Mouse (Mus musculus) midbrain, embryonic 11.5 days (tissue): ENCODE data around the gene Ap4e1. TPM values are rescaled to one million over a fixed set of nuclear protein-coding genes. Genes with fewer than 3 reads are reported as not detected.
A peak's percentile ranks its signal among the peaks of the same experiment; 100 is the strongest.

ENCODE experiments used
- ATAC-seq: fragments of 200-750 bp; cut with Nextera tagmentation; 2 replicates; pipeline ENCODE4 v1.8.0; 2017; ENCODE audit warnings: moderate TSS enrichment, moderate library complexity; ENCODE audit not compliant: low FRiP score
- DNase-seq: peaks from one replicate; pipeline ENCODE4 v3.0.0; 2015; ENCODE audit warnings: low spot score; ENCODE audit errors: missing footprints
- H3K27ac ChIP-seq: fragments of 300-500 bp; sonication (generic); 2 replicates; pipeline ENCODE4 v1.5.1; 2014; ENCODE audit warnings: low read depth, low read length
- H3K27me3 ChIP-seq: fragments of 300-500 bp; sonication (generic); 2 replicates; pipeline ENCODE4 v1.6.1; 2014; ENCODE audit warnings: mild to moderate bottlenecking, low read length, moderate library complexity, mixed read lengths; ENCODE audit not compliant: control insufficient read depth, insufficient read depth
- H3K36me3 ChIP-seq: fragments of 300-500 bp; sonication (generic); 2 replicates; pipeline ENCODE4 v1.6.1; 2014; ENCODE audit warnings: mild to moderate bottlenecking, low read length, moderate library complexity, mixed read lengths; ENCODE audit not compliant: control insufficient read depth, insufficient read depth
- H3K4me1 ChIP-seq: fragments of 300-500 bp; sonication (generic); 2 replicates; pipeline ENCODE4 v1.6.1; 2014; ENCODE audit warnings: low read length; ENCODE audit not compliant: control insufficient read depth, insufficient read depth
- H3K4me2 ChIP-seq: fragments of 300-500 bp; sonication (generic); 2 replicates; pipeline ENCODE4 v1.6.1; 2014; ENCODE audit warnings: mild to moderate bottlenecking, moderate library complexity
- H3K4me3 ChIP-seq: fragments of 300-500 bp; sonication (generic); 2 replicates; pipeline ENCODE4 v1.5.1; 2014; ENCODE audit warnings: low read depth, low read length
- H3K9ac ChIP-seq: fragments of 300-500 bp; sonication (generic); 2 replicates; pipeline ENCODE4 v1.6.1; 2014; ENCODE audit warnings: low read length
- H3K9me3 ChIP-seq: fragments of 300-500 bp; sonication (generic); 2 replicates; pipeline ENCODE4 v1.6.1; 2016; ENCODE audit warnings: low read length; ENCODE audit not compliant: control insufficient read depth
- WGBS: fragments of 180-500 bp; shearing (Covaris S2); extraction: QIAGEN DNeasy Blood & Tissue Kit; methylation state at CpG from one replicate; pipeline ENCODE4 v1.1.7; 2014; 5-methylcytosine and 5-hydroxymethylcytosine counted together
- polyA plus RNA-seq: library from polyadenylated mRNA; unstranded; fragments of >200 nt; fragmentation: Nextera tagmentation; extraction: Ambion mirVana; gene quantifications from 2 replicates; pipeline ENCODE4 v1.2.1, GENCODE M21; 2014

Gene Ap4e1
- polyA plus RNA-seq, 1 experiment from 2014 or later, result 12.4 TPM

DNA sequence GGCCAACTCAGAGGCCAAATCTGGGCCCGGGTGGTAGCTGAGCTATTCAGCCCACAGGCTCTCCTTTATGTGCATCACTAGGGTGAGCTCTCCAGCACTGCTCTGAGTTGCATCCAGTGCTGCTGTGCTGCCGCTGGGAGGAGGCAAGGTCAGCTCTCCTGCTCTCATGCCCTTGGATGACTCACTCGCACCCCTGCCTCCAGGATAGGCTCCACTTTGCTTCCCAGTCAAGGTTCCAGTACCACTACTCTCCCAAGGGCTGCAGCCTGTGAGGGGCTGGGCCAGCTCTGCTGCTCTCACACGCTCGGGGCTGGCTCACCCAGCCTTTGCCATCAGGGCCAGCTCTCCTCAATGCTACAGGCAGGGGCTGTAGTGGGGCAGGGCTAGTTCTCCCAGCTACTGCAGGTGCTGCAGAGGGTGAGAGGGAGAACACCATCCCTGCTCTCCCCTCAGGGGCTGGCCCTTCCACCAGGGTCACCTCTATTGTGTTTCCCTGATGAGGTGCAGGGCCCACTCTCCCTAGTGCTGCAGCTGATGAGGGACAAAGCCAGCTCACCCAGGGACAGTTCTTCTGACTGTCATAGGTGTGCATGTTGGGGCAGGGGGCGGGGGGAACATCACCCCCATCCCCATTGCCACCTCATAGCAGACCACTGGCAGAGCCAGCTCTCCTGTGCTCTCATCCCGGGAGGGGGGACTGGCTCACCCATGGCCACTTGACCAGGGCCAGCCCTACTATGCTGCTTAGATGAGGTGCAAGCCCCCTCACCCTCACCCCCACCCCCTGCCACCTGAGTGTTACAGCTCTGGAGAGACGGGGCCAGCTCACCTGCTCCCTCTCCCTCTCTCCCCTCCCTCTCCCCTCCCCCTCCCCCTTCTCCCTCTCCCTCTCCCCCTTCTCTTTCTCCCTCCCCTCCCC, 7.9 kb upstream of the Ap4e1 start:
- ATAC-seq (0 out of 2 replicates have a peak, but pooled peaks have one; percentile 30), DNase-seq (no peak)
- no peaks in the 10 kb centered on the region for H3K4me1 ChIP-seq
- H3K27me3 ChIP-seq, result no peaks in the 10 kb centered on the region
- no peak overlapping the region for H3K27ac ChIP-seq
- H3K9ac ChIP-seq, result no peak overlapping the region
- WGBS, result 72% methylated on average over 8 of the region's 8 CpGs
- H3K4me2 ChIP-seq, result no peak overlapping the region
- H3K36me3 ChIP-seq, result no peaks in the 10 kb centered on the region
- H3K9me3 ChIP-seq, result no peaks in the 10 kb centered on the region
- H3K4me3 ChIP-seq, result no peak overlapping the region

DNA sequence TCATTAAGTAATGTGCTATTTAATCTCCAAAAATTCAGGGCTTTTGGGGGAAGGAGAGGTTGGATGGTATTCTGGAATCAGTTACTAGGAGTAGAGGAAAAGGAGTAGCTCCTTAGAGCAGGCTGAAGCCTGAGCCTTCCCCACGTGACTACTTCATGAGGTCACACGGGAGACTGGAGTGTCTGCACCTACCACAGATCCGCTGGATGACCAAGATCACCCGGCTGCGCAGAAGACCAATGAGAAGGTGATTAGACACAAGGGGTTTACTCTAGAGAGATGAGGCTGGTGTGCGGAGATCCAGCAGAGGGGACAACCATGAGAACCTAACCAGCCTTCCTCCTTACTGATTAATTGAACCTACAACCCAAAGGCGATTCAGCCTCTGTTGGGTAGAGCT, 4.5 kb upstream of the Ap4e1 start:
- no peaks in the 10 kb centered on the region; the same call in 1 of the 2 replicates for H3K4me1 ChIP-seq
- ATAC-seq, result no peak
- no peaks in the 10 kb centered on the region for H3K27me3 ChIP-seq
- H3K4me3 ChIP-seq, result no peak overlapping the region
- no peak for DNase-seq
- no peaks in the 10 kb centered on the region for H3K9me3 ChIP-seq
- H3K4me2 ChIP-seq, result no peak overlapping the region
- WGBS, result 87% methylated on average over 7 of the region's 7 CpGs
- H3K36me3 ChIP-seq, result no peaks in the 10 kb centered on the region
- H3K9ac ChIP-seq, result no peak overlapping the region
- no peak overlapping the region for H3K27ac ChIP-seq

DNA sequence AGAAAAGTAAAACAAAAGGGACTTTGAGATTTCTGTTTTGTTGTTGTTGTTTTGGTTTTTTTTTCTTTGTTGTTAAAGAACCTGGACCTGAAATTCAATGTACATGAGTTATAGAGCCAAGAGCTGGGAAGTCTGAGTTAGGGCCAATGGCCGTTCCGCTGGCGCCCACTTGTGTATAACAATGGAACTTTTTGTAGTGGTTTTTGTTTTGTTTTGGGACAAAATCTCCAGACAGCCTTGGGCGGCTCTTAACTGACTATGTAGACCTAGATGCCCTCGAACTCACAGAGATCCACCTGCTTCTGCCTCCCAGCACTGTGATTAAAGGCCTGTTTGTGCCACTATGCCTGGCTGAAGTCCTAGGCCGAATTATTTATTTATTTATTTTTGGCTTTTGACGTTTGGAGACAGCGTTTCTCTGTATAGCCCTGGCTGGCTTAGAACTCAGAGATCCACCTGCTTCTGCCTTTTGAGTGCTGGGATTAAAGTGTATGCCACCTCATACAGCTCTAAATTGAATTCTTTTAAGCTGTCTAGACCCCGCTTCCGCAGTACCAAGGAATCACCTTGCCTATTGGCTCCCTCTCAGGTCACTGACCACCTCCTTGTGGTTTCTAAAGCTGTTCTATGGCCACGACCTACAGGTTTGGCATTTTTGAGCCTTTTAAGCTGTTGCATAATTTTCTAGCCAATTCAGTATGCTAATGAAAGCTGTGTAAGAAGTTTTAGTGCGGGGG, 1.7 kb upstream of the Ap4e1 start:
- H3K9me3 ChIP-seq, result no peaks in the 10 kb centered on the region
- H3K4me3 ChIP-seq, result no peak overlapping the region
- H3K27me3 ChIP-seq, result no peaks in the 10 kb centered on the region
- no peaks in the 10 kb centered on the region for H3K36me3 ChIP-seq
- WGBS, result 48% methylated on average over 12 of the region's 12 CpGs
- no peak overlapping the region; the same call in 1 of the 2 replicates for H3K4me2 ChIP-seq
- peaks cover 6% of the 10 kb centered on the region; the same call in 1 of the 2 replicates for H3K4me1 ChIP-seq
- no peak overlapping the region for H3K27ac ChIP-seq
- ATAC-seq (0 out of 2 replicates have a peak, but pooled peaks have one; percentile 29), DNase-seq (peak; percentile 89)
- H3K9ac ChIP-seq, result no peak overlapping the region

- no peak overlapping the region for H3K4me2 ChIP-seq
- H3K4me3 ChIP-seq, result no peak overlapping the region
- H3K9me3 ChIP-seq, result no peaks in the 10 kb centered on the region
- H3K4me1 ChIP-seq, result peaks cover 6% of the 10 kb centered on the region; the same call in 1 of the 2 replicates
- H3K36me3 ChIP-seq, result no peaks in the 10 kb centered on the region; the same call in 1 of the 2 replicates
- DNase-seq (no peak), ATAC-seq (no peak)
- H3K27me3 ChIP-seq, result no peaks in the 10 kb centered on the region
- WGBS, result 87% methylated on average over 5 of the region's 5 CpGs
- no peak overlapping the region for H3K27ac ChIP-seq
- H3K9ac ChIP-seq, result no peak overlapping the region
These were observed 1.0 kb upstream of the Ap4e1 start for GRCm38 (mm10) chr2:127007509-127007908.

DNA sequence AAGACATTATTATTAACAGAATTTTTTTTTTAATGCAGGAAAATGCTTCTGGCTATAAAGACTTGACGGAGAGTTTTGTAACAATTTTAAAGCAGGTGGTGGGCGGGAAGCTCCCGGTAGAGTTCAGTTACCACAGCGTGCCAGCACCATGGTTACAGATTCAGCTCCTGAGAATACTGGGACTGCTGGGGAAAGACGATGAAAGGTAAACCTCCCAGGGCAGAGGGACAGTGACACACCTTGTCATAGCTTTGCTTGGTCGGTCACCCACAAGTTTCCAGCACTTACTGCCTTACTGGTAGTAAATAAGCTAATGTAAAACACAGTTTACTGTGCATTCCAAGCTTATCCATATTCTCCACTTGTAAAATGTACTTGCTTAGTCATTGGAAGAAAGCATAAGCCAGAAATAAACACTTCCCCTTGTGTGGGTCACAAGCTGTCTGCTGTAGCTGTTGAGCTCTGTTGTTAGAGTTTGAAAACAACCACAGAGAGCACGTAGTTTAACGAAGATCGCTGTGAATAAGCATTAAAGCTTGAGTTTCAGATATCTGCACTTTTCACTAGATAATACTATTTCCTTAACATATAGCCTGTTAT, 26.6 kb downstream of the Ap4e1 start:
- Histone ChIP-seq H3K4me2 (no peak overlapping the region), H3K9ac (no peak overlapping the region), H3K36me3 (peaks cover 8% of the 10 kb centered on the region; the same call in 1 of the 2 replicates), H3K4me3 (no peak overlapping the region), H3K4me1 (no peaks in the 10 kb centered on the region), H3K27me3 (no peaks in the 10 kb centered on the region), H3K9me3 (no peaks in the 10 kb centered on the region), H3K27ac (no peak overlapping the region)
- 96% methylated on average over 9 of the region's 9 CpGs for WGBS
- DNase-seq (no peak), ATAC-seq (no peak)

- Histone ChIP-seq H3K9ac (no peak overlapping the region), H3K36me3 (peaks cover 5% of the 10 kb centered on the region; the same call in 1 of the 2 replicates), H3K4me3 (no peak overlapping the region), H3K27ac (no peak overlapping the region), H3K4me2 (no peak overlapping the region), H3K9me3 (no peaks in the 10 kb centered on the region), H3K27me3 (no peaks in the 10 kb centered on the region), H3K4me1 (no peaks in the 10 kb centered on the region)
- WGBS, result 95% methylated on average over 4 of the region's 4 CpGs
- ATAC-seq (no peak), DNase-seq (no peak)
These were observed 28.8 kb downstream of the Ap4e1 start for GRCm38 (mm10) chr2:127037299-127037698.

GRCm38 (mm10) chr2:127061471-127061870, 53.0 kb downstream of the Ap4e1 start:
- no peak for DNase-seq
- no peak overlapping the region for H3K4me3 ChIP-seq
- no peak overlapping the region for H3K9ac ChIP-seq
- WGBS, result 96% methylated on average over 9 of the region's 9 CpGs
- no peaks in the 10 kb centered on the region for H3K27me3 ChIP-seq
- H3K4me1 ChIP-seq, result no peaks in the 10 kb centered on the region
- H3K36me3 ChIP-seq, result peaks cover 5% of the 10 kb centered on the region; the same call in 1 of the 2 replicates
- no peaks in the 10 kb centered on the region for H3K9me3 ChIP-seq
- no peak overlapping the region for H3K4me2 ChIP-seq
- no peak for ATAC-seq
- H3K27ac ChIP-seq, result no peak overlapping the region

- H3K9ac ChIP-seq, result no peak overlapping the region
- no peaks in the 10 kb centered on the region for H3K27me3 ChIP-seq
- no peak overlapping the region for H3K4me2 ChIP-seq
- 78% methylated on average over 7 of the region's 7 CpGs for WGBS
- peaks cover 2% of the 10 kb centered on the region; the same call in 1 of the 2 replicates for H3K4me1 ChIP-seq
- no peaks in the 10 kb centered on the region for H3K36me3 ChIP-seq
- no peak overlapping the region for H3K27ac ChIP-seq
- H3K9me3 ChIP-seq, result no peaks in the 10 kb centered on the region
- H3K4me3 ChIP-seq, result no peak overlapping the region
- ATAC-seq (no peak), DNase-seq (no peak)
These were observed 60.3 kb downstream of the Ap4e1 start for GRCm38 (mm10) chr2:127068806-127069205.
